Mouse (Mus musculus) heart, embryonic 15.5 days (tissue): ENCODE data around the gene Snx30. TPM values are rescaled to one million over a fixed set of nuclear protein-coding genes. Genes with fewer than 3 reads are reported as not detected.
A peak's percentile ranks its signal among the peaks of the same experiment; 100 is the strongest.

ENCODE experiments used
- ATAC-seq: fragments of 200-750 bp; cut with Nextera tagmentation; replicated peaks from 2 replicates; pipeline ENCODE4 v1.8.0; 2017; ENCODE audit warnings: low read depth, moderate TSS enrichment; ENCODE audit not compliant: insufficient number of reproducible peaks, insufficient read depth, low FRiP score
- H3K27ac ChIP-seq: fragments of 300-500 bp; sonication (generic); 2 replicates; pipeline ENCODE4 v1.5.1; 2015; ENCODE audit warnings: mild to moderate bottlenecking, inconsistent platforms
- H3K27me3 ChIP-seq: fragments of 300-500 bp; sonication (generic); 2 replicates; pipeline ENCODE4 v1.6.1; 2015; ENCODE audit warnings: inconsistent platforms
- H3K36me3 ChIP-seq: fragments of 300-500 bp; sonication (generic); 2 replicates; pipeline ENCODE4 v1.6.1; 2015; ENCODE audit warnings: mild to moderate bottlenecking, inconsistent platforms
- H3K4me1 ChIP-seq: fragments of 300-500 bp; sonication (generic); replicated peaks from 2 replicates; pipeline ENCODE4 v1.6.1; 2015; ENCODE audit warnings: inconsistent platforms
- H3K4me2 ChIP-seq: fragments of 300-500 bp; sonication (generic); 2 replicates; pipeline ENCODE4 v1.6.1; 2015; ENCODE audit warnings: inconsistent platforms, mild to moderate bottlenecking, moderate library complexity
- H3K4me3 ChIP-seq: fragments of 300-500 bp; sonication (generic); 2 replicates; pipeline ENCODE4 v1.5.1; 2015; ENCODE audit warnings: mild to moderate bottlenecking, inconsistent platforms
- H3K9ac ChIP-seq: fragments of 300-500 bp; sonication (generic); 2 replicates; pipeline ENCODE4 v1.6.1; 2015; ENCODE audit warnings: mild to moderate bottlenecking, inconsistent platforms
- H3K9me3 ChIP-seq: fragments of 300-500 bp; sonication (generic); replicated peaks from 2 replicates; pipeline ENCODE4 v1.6.1; 2016; ENCODE audit warnings: inconsistent platforms
- WGBS: fragments of 180-500 bp; shearing (Covaris S2); methylation state at CpG from one replicate; pipeline ENCODE4 v1.1.7; 2015; ENCODE audit warnings: mixed read lengths; 5-methylcytosine and 5-hydroxymethylcytosine counted together
- polyA plus RNA-seq: library from polyadenylated mRNA; unstranded; fragments of >200 nt; fragmentation: Nextera tagmentation; extraction: Ambion mirVana; gene quantifications from 2 replicates; pipeline ENCODE4 v1.2.1, GENCODE M21; 2015

Snx30 gene
- polyA plus RNA-seq, 1 experiment from 2014 or later: 5.3 TPM

- Histone ChIP-seq H3K27ac (no peak overlapping the region), H3K4me3 (no peak overlapping the region), H3K27me3 (no peaks in the 10 kb centered on the region), H3K9me3 (no peaks in the 10 kb centered on the region), H3K36me3 (peaks cover 4% of the 10 kb centered on the region; the same call in 1 of the 2 replicates), H3K4me2 (no peak overlapping the region), H3K4me1 (peaks cover 19% of the 10 kb centered on the region), H3K9ac (no peak overlapping the region)
- no peak for ATAC-seq
- WGBS: 95% methylated on average over 7 of the region's 7 CpGs
Measured at GRCm38 (mm10) chr4:59853155-59853554, 47.5 kb downstream of the Snx30 start.

- H3K9ac ChIP-seq: no peak overlapping the region
- no peaks in the 10 kb centered on the region for H3K9me3 ChIP-seq
- peaks cover 24% of the 10 kb centered on the region for H3K4me1 ChIP-seq
- ATAC-seq: no peak; the same call in 1 of the 2 replicates
- H3K27ac ChIP-seq: no peak overlapping the region
- no peak overlapping the region for H3K4me2 ChIP-seq
- 64% methylated on average over 16 of the region's 16 CpGs for WGBS
- H3K4me3 ChIP-seq: no peak overlapping the region
- H3K36me3 ChIP-seq: peaks cover 4% of the 10 kb centered on the region; the same call in 1 of the 2 replicates
- H3K27me3 ChIP-seq: no peaks in the 10 kb centered on the region
Measured at GRCm38 (mm10) chr4:59859693-59860425, 54.2 kb downstream of the Snx30 start.

GRCm38 (mm10) chr4:59860431-59860830, 54.8 kb downstream of the Snx30 start:
- H3K4me1 ChIP-seq: peaks cover 24% of the 10 kb centered on the region
- 74% methylated on average over 2 of the region's 2 CpGs for WGBS
- no peak for ATAC-seq
- no peak overlapping the region for H3K4me3 ChIP-seq
- no peak overlapping the region for H3K4me2 ChIP-seq
- no peaks in the 10 kb centered on the region for H3K9me3 ChIP-seq
- no peaks in the 10 kb centered on the region for H3K27me3 ChIP-seq
- peaks cover 4% of the 10 kb centered on the region; the same call in 1 of the 2 replicates for H3K36me3 ChIP-seq
- no peak overlapping the region for H3K27ac ChIP-seq
- no peak overlapping the region for H3K9ac ChIP-seq

GRCm38 (mm10) chr4:59861871-59862270, 56.2 kb downstream of the Snx30 start:
- ATAC-seq: no peak
- WGBS: 51% methylated on average over 4 of the region's 4 CpGs
- Histone ChIP-seq H3K27me3 (no peaks in the 10 kb centered on the region), H3K9me3 (no peaks in the 10 kb centered on the region), H3K4me2 (no peak overlapping the region), H3K36me3 (peaks cover 4% of the 10 kb centered on the region; the same call in 1 of the 2 replicates), H3K9ac (no peak overlapping the region), H3K27ac (no peak overlapping the region), H3K4me1 (peaks cover 24% of the 10 kb centered on the region), H3K4me3 (no peak overlapping the region)

- Histone ChIP-seq H3K4me1 (peaks cover 24% of the 10 kb centered on the region), H3K4me2 (no peak overlapping the region), H3K9me3 (no peaks in the 10 kb centered on the region), H3K27ac (no peak overlapping the region), H3K27me3 (no peaks in the 10 kb centered on the region), H3K9ac (no peak overlapping the region), H3K4me3 (no peak overlapping the region), H3K36me3 (peaks cover 4% of the 10 kb centered on the region; the same call in 1 of the 2 replicates)
- ATAC-seq: no peak
- 78% methylated on average over 1 of the region's 1 CpGs for WGBS
Measured at GRCm38 (mm10) chr4:59862335-59862734, 56.7 kb downstream of the Snx30 start.

GRCm38 (mm10) chr4:59863869-59864268, 58.2 kb downstream of the Snx30 start:
- Histone ChIP-seq H3K9me3 (no peaks in the 10 kb centered on the region), H3K27me3 (no peaks in the 10 kb centered on the region), H3K4me2 (no peak overlapping the region), H3K27ac (no peak overlapping the region; the same call in 1 of the 2 replicates), H3K36me3 (no peaks in the 10 kb centered on the region), H3K9ac (no peak overlapping the region), H3K4me1 (peaks cover 24% of the 10 kb centered on the region), H3K4me3 (no peak overlapping the region)
- no peak for ATAC-seq
- 49% methylated on average over 6 of the region's 6 CpGs for WGBS

GRCm38 (mm10) chr4:59868086-59868485, 62.4 kb downstream of the Snx30 start:
- no peak for ATAC-seq

GRCm38 (mm10) chr4:59869488-59870057, 63.9 kb downstream of the Snx30 start:
- H3K4me1 ChIP-seq: peaks cover 20% of the 10 kb centered on the region
- no peak overlapping the region for H3K4me3 ChIP-seq
- H3K9ac ChIP-seq: no peak overlapping the region
- ATAC-seq: no peak
- no peaks in the 10 kb centered on the region for H3K27me3 ChIP-seq
- H3K36me3 ChIP-seq: no peaks in the 10 kb centered on the region
- 34% methylated on average over 6 of the region's 6 CpGs for WGBS
- peak overlapping the region; percentile 2; the same call in 1 of the 2 replicates for H3K27ac ChIP-seq
- no peaks in the 10 kb centered on the region for H3K9me3 ChIP-seq
- H3K4me2 ChIP-seq: no peak overlapping the region

More at GRCm38 (mm10) chr4:59868086-59868485, 62.4 kb downstream of the Snx30 start:
- Histone ChIP-seq H3K4me3 (no peak overlapping the region), H3K9ac (no peak overlapping the region), H3K9me3 (no peaks in the 10 kb centered on the region), H3K4me2 (no peak overlapping the region), H3K4me1 (peaks cover 23% of the 10 kb centered on the region), H3K36me3 (no peaks in the 10 kb centered on the region), H3K27ac (no peak overlapping the region), H3K27me3 (no peaks in the 10 kb centered on the region)
- WGBS: 77% methylated on average over 11 of the region's 11 CpGs

- ATAC-seq: no peak
- 0 out of 2 replicates have a peak overlapping the region, but pooled peaks have one; percentile 4 for H3K4me2 ChIP-seq
Measured at GRCm38 (mm10) chr4:59870433-59870832, 64.8 kb downstream of the Snx30 start.

GRCm38 (mm10) chr4:59870859-59871591, 65.4 kb downstream of the Snx30 start:
- ATAC-seq: peak; percentile 72; the same call in 1 of the 2 replicates
- Histone ChIP-seq H3K4me3 (no peak overlapping the region), H3K9ac (no peak overlapping the region; the same call in 1 of the 2 replicates), H3K27ac (peak overlapping the region; percentile 68), H3K27me3 (no peaks in the 10 kb centered on the region), H3K4me2 (0 out of 2 replicates have a peak overlapping the region, but pooled peaks have one; percentile 4), H3K4me1 (peaks cover 19% of the 10 kb centered on the region), H3K9me3 (no peaks in the 10 kb centered on the region), H3K36me3 (no peaks in the 10 kb centered on the region)
- WGBS: 33% methylated on average over 9 of the region's 9 CpGs

More at GRCm38 (mm10) chr4:59870433-59870832, 64.8 kb downstream of the Snx30 start:
- WGBS: 46% methylated on average over 6 of the region's 6 CpGs
- Histone ChIP-seq H3K36me3 (no peaks in the 10 kb centered on the region), H3K9ac (no peak overlapping the region), H3K9me3 (no peaks in the 10 kb centered on the region), H3K27ac (peak overlapping the region; percentile 68), H3K27me3 (no peaks in the 10 kb centered on the region), H3K4me1 (peaks cover 19% of the 10 kb centered on the region), H3K4me3 (no peak overlapping the region)

- no peak overlapping the region for H3K4me2 ChIP-seq
- no peaks in the 10 kb centered on the region for H3K36me3 ChIP-seq
- H3K27ac ChIP-seq: no peak overlapping the region
- no peaks in the 10 kb centered on the region for H3K27me3 ChIP-seq
- 47% methylated on average over 6 of the region's 6 CpGs for WGBS
- H3K9me3 ChIP-seq: no peaks in the 10 kb centered on the region
- no peak overlapping the region for H3K4me3 ChIP-seq
- ATAC-seq: no peak
- H3K9ac ChIP-seq: no peak overlapping the region
- H3K4me1 ChIP-seq: peaks cover 19% of the 10 kb centered on the region
Measured at GRCm38 (mm10) chr4:59873240-59873639, 67.6 kb downstream of the Snx30 start.
